Mouse (Mus musculus) kidney, adult 18-20 months (tissue): ENCODE data around the gene Gtpbp6.
"Not testable (repeated sequence)": the region's sequence is repeated elsewhere in the genome, so short reads cannot be mapped to it uniquely, and the experiment has no call there.

Source experiments
- DNase-seq: peaks from one replicate; pipeline ENCODE4 v3.0.0; 2021

Gtpbp6 gene

DNA sequence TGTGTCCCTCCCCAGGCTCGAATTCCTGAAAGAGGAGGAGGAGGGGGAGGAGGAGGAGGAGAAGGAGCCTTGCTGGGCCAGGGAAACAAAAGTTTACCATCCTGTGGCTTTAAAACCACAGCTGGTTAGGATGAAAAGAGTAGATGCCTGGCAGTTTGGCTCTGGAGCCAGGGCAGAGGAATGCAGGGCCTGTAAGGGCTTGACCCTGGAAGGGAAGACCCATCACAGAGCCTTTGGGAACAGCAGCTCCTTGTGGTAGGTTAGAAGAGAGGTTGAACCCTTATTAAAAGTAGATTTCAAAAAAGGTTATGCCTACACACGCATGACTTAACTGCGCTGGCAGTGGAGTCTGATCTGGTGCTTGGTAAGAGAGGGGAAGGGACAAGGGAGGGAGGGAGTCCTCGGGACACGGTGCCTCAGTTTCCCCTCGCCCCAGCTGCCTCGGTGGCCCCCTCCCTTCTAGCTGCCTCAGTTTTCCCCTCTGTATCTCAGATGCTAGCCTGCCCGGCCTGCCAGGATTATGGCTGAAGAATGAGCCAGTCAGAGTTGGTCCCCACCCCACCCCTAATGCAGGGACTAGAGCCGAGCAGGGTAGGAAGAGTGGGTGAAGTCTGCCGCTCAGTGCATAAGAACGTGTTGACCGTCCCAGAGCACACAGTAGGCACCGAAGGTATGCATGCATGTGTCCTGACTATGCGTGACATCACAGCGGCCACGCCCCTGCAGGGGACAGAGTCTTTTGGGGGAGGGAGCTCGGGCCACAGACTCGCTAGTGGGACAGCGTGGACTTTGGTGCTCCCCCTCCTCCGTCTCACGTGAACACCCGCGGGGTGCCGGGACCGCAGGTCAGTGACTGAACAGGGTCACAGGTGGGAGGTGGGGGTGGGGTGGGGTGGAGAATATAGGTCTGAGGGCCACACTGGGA is 8.1 kb downstream of the Gtpbp6 start, which contains the start of gene Plcxd1:
Gene Plcxd1 (plus strand): TSS at position 314 of the 925 bp plus-strand sequence.
- peak; percentile 45 for DNase-seq

DNA sequence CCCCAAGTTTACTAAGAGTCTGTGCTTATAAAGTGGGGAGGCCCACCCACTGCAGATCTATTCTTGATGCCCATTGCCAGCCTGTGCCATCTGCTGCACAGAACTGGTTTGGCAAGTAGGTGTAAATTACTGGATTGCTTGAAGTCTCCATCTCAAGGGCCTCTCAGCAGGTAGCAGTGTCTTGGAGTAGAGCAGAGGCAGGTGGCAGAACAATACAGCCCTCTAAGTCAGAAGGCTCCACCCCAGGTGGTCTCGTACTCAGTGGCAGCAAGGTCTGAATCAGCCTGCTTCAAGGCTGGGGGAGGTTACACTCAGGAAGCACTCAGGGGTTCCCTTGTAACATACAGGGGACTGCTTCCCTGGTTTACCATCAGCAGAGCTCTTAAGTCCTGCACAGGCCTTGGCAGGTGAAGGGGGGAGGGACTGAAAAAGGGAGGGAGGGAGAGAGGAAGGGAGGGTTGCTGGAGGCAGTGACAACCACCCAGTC is 9.0 kb downstream of the Gtpbp6 start:
- no peak for DNase-seq

DNA sequence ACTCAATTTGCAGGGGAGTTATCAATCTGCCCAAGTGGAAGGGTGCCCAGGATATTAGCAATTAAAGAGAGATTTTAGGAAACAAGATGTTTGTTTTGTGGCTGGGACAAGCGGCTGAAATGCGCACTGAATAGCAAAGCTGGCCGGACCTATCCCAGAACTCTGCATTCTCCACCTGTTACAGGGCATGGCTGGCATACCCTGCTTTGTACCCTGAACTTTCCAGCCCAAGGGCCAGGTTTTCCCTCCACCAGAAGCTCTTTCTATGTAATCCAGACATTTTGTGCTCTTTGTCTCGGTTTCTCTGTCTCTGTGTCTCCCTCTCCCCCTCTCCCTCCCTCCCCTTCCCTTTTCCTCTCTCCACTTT is 13.2 kb downstream of the Gtpbp6 start:
- no peak for DNase-seq

DNA sequence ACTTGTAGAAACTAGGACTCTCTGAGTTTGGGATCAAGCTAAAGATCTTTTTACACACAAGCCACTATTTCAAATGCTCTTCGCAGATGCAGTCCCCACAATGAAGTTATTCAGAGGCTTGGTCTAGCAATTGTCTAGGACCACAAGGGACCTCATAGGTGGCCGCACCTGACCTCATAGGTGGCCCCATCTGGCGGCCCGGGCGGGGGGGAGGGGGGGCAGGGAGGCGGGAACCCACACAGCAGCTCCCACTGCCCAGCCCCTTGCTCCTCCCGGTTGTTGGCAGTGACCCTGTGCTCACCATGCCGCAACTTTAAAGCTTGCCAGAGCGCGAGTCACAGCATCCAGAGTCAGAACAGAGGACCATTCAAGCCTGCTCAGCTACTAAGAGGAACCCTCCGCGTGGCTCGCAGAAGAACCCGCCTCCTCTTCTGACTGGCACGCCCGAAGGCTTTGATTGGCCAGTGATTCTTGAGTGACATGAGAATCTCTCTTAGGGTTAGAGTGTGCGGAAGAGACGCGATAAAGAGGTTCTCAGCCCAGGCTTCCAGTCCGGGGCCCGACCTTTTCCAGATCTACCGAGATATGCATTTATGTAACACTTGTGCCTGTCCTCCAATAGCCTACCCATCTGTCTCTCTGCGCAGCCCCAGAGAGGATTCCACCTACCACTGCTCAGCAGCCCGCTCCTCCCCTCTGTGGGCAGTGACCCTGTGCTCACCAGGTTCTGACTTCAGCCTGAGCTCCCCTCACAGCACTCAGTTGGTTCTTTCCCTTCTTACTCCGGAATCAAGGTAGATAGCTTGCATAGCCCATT is 13.8 kb downstream of the Gtpbp6 start, which contains the start of gene Gm35315:
Gene Gm35315 (minus strand): TSS at position 391 of the 817 bp plus-strand sequence.
- DNase-seq: peak; percentile 89

DNA sequence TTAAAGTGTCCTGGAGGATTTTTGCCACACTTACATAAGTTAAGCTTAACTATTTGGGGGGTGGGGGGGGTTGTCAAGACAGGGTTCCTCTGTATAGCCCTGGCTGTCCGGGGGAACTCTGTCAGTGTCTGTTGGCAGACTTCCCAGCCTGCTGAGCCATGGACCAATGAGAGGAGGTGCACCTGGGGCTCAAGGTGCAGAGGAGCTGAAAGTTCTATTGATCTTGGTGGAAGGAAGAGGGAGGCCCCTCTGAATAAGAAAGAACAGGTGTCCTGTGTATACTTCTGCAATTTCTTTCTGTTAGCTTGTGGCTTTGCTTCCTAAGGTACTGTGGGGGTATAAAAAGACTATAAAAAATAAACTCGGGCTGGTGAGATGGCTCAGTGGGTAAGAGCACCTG is 16.5 kb downstream of the Gtpbp6 start:
- no peak for DNase-seq

DNA sequence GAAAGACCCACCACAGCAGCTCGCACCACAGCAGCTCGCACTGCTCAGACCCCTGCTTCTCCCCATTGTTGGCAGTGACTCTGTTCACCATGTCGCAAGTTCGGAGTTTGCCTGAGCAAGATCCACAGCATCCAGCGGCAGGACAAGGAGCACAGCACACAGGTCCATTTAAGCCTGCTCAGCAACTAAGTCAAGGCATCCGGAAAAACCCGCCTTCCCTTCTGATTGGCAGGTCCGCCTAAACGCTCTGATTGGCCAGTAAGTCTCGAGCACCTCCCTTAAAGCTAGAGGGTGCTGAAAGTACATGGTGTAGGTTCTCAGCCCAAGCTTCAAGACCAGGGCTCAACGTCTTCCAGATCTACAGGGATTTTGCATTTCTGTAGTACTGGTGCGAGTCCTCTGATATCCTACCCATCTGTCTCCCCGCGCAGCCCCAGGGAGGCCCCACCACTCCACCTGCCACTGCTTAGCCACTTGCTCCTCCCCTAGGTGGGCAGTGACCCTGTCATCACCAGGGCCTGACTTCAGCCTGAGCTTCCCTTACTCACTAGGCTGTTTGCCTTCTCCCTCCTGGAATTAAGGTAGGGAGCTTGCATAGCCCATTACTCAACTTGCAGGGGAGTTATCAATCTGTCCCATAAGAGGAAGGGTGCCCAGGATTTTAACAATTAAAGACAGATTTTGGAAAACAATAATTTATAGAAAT is 21.7 kb downstream of the Gtpbp6 start:
- no peak for DNase-seq

DNA sequence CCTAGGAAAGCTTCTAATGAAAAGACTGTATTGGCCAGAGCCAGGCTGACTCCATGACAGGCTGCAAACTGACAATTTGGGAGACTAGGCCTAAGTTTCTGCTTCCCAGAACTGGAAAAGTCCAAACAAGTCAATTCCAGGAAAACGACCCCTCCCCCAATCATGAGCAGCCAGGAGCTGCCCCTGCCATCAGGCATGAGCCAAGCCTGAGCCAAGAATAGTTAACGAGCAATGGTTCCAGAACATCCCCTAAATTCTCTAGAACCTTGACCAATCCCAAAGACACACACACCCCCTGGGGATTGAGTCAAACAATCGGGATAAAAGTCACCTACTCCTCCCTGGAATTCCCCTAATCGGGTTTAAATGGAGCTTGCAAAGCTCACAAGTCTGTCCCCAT is 25.0 kb downstream of the Gtpbp6 start:
- DNase-seq: no peak

DNA sequence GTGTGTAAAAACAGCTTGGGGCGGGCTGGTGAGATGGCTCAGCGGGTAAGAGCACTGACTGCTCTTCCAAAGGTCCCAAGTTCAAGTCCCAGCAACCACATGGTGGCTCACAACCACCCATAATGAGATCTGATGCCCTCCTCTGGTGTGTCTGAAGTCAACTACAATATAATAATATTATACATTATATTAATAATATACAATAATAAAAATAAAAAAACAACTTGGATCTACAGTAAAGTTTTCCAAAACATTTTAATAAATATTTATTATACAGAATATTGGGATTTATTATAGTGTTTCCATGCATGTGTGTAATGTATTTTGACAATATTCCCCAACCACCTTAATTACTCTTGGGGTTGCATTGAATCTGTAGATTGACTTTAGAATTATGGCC is 35.6 kb downstream of the Gtpbp6 start, which contains the start of gene Gm17655:
Gene Gm17655 (minus strand): TSS at position 101 of the 400 bp plus-strand sequence.
- DNase-seq: not testable (repeated sequence)

DNA sequence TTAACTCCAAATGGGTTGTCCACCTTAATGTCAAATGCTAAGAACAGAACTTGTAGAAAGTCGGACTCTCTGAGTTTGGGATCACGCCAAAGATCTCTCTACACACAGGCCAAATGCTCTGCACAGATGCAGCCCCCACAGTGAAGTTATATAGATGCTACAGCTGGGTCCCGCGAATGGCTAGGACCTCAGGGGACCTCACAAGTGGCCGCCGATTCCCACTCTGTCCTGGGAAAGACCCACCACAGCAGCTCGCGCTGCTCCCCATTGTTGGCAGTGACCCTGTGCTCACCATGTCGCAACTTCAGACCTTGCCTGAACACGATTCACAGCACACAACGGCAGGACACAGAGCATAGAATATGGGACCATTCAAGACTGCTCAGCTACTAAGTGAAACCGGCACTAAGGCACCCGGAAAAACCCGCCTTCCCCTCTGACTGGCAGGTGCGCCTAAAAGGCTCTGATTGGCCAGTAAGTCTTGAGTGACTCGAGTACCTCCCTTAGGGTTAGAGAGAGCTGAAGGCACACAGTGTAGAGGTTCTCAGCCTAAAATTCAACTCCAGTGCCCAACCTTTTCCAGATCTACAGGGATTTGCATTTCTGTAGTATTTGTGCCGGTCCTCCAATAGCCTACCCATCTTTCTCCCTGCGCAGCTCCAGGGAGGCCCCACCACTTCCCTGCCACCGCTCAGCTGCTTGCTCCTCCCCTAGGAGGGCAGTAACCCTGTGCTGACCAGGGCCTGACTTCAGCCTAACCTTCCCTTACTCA is 50.2 kb downstream of the Gtpbp6 start:
- DNase-seq: peak; percentile 87
